Mouse (Mus musculus) midbrain, embryonic 14.5 days (tissue): ENCODE measurements around the gene Amz1. TPM values are rescaled to one million over a fixed set of nuclear protein-coding genes. Genes with fewer than 3 reads are reported as not detected.

Source experiments
- ATAC-seq: fragments of 200-750 bp; cut with Nextera tagmentation; 2 replicates; pipeline ENCODE4 v1.8.0; 2017; ENCODE audit warnings: moderate number of reproducible peaks, moderate library complexity; ENCODE audit not compliant: low FRiP score, low TSS enrichment
- DNase-seq: peaks from one replicate; pipeline ENCODE4 v3.0.0-alpha.2; 2015
- H3K27ac ChIP-seq: fragments of 300-500 bp; sonication (generic); replicated peaks from 2 replicates; pipeline ENCODE4 v1.5.1; 2014; ENCODE audit warnings: mild to moderate bottlenecking, low read depth, low read length, moderate library complexity
- H3K27me3 ChIP-seq: fragments of 300-500 bp; sonication (generic); 2 replicates; pipeline ENCODE4 v1.6.1; 2014; ENCODE audit warnings: low read length, control low read depth, mixed read lengths; ENCODE audit not compliant: control insufficient read depth, insufficient read depth
- H3K36me3 ChIP-seq: fragments of 300-500 bp; sonication (generic); 2 replicates; pipeline ENCODE4 v1.6.1; 2014; ENCODE audit warnings: low read length, control low read depth; ENCODE audit not compliant: control insufficient read depth, insufficient read depth
- H3K4me1 ChIP-seq: fragments of 300-500 bp; sonication (generic); 2 replicates; pipeline ENCODE4 v1.6.1; 2014; ENCODE audit warnings: mild to moderate bottlenecking, antibody characterized with exemption, low read length, control low read depth; ENCODE audit not compliant: control insufficient read depth, insufficient read depth
- H3K4me2 ChIP-seq: fragments of 300-500 bp; sonication (generic); 2 replicates; pipeline ENCODE4 v1.6.1; 2014; ENCODE audit warnings: mild to moderate bottlenecking, low read length, moderate library complexity
- H3K4me3 ChIP-seq: fragments of 300-500 bp; sonication (generic); replicated peaks from 2 replicates; pipeline ENCODE4 v1.5.1; 2014; ENCODE audit warnings: low read depth, low read length
- H3K9ac ChIP-seq: fragments of 300-500 bp; sonication (generic); replicated peaks from 2 replicates; pipeline ENCODE4 v1.6.1; 2014; ENCODE audit warnings: mild to moderate bottlenecking, low read length, moderate library complexity
- H3K9me3 ChIP-seq: fragments of 300-500 bp; sonication (generic); 2 replicates; pipeline ENCODE4 v1.6.1; 2016; ENCODE audit warnings: low read length, control low read depth, mixed read lengths; ENCODE audit not compliant: control insufficient read depth
- WGBS: fragments of 180-500 bp; shearing (Covaris S2); extraction: QIAGEN DNeasy Blood & Tissue Kit; methylation state at CpG from one replicate; pipeline ENCODE4 v1.1.7; 2014; 5-methylcytosine and 5-hydroxymethylcytosine counted together
- polyA plus RNA-seq: library from polyadenylated mRNA; unstranded; fragments of >200 nt; fragmentation: Nextera tagmentation; extraction: Ambion mirVana; gene quantifications from 2 replicates; pipeline ENCODE4 v1.2.1, GENCODE M21; 2014

Gene Amz1
- polyA plus RNA-seq, 1 experiment from 2014 or later, result 1.9 TPM

DNA sequence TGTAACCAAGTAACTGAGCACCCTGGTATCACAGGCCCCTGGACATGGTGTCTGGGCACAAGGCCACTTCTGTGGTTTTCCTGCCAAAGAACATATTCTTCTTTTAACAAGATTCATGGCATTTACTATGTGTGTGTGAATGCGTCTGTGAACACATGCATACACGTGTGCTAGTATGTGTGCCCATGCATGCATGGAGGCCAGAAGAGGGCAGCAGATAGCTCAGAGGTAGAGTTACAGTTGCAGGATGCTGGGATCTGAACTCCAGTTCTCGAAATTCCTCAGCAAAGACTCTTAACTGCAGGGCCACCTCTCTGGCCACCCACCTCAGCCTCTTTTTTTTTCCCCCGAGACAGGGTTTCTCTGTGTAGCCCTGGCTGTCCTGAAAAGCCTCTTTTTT lies 59.6 kb downstream of the Amz1 start:
- no peak overlapping the region for H3K4me3 ChIP-seq
- H3K4me1 ChIP-seq, result no peaks in the 10 kb centered on the region
- no peaks in the 10 kb centered on the region for H3K27me3 ChIP-seq
- peaks cover 51% of the 10 kb centered on the region for H3K36me3 ChIP-seq
- no peaks in the 10 kb centered on the region for H3K9me3 ChIP-seq
- no peak overlapping the region for H3K9ac ChIP-seq
- DNase-seq, result no peak
- no peak for ATAC-seq
- H3K4me2 ChIP-seq, result no peak overlapping the region
- 94% methylated on average over 4 of the region's 4 CpGs for WGBS
- H3K27ac ChIP-seq, result no peak overlapping the region

DNA sequence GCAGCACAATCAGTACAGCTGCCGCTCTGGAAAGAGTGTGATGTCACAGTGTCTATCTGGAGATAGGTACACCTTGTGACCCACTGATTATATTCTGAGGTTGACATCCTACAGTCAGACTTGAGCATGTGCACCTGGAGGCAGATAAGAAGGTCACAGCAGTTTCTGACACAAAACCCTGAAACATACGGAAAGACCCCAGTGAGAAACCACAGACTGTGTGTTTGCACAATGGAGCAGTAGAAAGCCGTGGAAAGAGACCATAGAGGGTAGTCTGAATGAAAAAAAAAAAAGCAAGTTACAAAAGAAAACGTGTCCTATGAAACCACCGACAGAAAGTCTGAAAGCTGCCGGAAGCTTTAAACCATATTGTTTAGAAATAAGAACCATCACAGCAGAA lies 60.4 kb downstream of the Amz1 start:
- Histone ChIP-seq H3K9me3 (no peaks in the 10 kb centered on the region), H3K9ac (no peak overlapping the region), H3K4me1 (no peaks in the 10 kb centered on the region), H3K4me3 (no peak overlapping the region), H3K27ac (no peak overlapping the region), H3K27me3 (no peaks in the 10 kb centered on the region), H3K4me2 (no peak overlapping the region), H3K36me3 (peaks cover 44% of the 10 kb centered on the region)
- DNase-seq (no peak), ATAC-seq (no peak)
- 87% methylated on average over 6 of the region's 6 CpGs for WGBS

DNA sequence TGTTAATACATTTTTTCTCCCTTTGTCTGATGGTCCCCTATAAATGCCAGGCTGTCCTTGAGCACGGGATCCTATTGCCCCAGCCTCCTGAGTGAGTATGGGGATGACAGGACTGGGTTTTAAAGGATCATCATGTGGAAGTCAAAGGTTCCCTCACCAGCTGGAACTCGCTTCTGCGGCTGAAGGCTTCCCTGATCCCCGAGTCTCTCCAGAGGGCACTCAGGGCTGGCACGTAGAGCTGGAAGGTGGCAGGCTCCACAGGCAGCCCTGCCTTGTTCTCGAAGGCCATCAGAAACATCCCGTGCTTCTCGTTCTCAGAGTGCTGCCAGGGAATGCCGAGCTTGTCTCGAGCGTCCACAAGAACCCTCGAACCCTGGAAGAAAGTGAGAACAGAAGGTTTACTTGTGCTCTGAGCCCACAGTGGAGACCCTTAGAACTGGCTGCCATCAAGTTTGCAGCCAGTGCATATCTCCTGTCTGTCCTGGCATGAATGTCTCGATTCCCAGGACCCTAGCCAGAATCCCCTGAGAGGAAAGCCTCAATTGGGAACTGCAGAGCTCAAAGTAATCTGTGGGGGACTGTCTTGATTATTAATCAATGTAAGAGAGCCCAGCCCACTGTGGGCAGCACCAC lies 61.4 kb downstream of the Amz1 start:
- no peak for DNase-seq
- peaks cover 38% of the 10 kb centered on the region for H3K36me3 ChIP-seq
- no peak overlapping the region for H3K9ac ChIP-seq
- ATAC-seq, result no peak
- WGBS, result 92% methylated on average over 13 of the region's 13 CpGs
- H3K27ac ChIP-seq, result no peak overlapping the region
- H3K4me3 ChIP-seq, result no peak overlapping the region
- H3K9me3 ChIP-seq, result no peaks in the 10 kb centered on the region
- peaks cover 9% of the 10 kb centered on the region; the same call in 1 of the 2 replicates for H3K4me1 ChIP-seq
- H3K4me2 ChIP-seq, result no peak overlapping the region
- H3K27me3 ChIP-seq, result no peaks in the 10 kb centered on the region

DNA sequence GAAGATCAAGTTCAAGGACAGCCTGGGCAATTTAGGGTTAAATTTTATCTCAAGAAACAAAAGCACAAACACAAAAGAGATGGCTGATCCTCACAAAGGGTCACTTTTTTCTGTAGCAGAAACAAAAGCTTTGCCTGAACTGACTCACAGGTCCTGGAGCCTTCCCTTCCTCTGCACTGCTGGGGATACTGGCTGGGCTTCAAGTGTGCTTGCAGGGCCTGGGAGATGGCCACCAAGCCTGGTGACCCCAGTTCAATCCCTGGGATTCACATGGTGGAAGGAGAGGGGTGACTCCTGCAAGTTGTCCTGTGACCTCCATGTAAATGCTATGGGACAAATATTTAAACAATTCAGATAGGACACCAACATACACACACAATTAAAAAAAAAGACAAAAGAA lies 65.6 kb downstream of the Amz1 start:
- peak overlapping the region; percentile 87; the same call in 1 of the 2 replicates for H3K27ac ChIP-seq

DNA sequence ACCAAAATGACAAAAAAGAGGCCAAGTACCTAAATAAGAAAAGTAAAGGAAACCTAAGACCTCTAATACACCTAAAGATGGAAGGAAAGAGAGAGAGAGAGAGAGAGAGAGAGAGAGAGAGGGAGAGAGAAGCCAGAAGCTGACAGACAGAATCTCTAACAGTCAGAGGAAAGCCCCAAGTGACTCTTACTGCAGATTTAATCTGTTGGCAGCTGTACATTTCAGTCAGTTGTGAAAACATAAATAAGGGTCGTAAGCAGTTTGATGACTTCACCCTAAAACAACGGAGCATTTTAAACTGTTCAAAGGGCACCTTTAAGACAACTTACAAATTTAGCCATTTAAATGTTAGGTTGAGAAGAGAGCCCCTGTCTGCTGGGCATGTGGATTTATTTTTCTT lies 66.5 kb downstream of the Amz1 start:
- DNase-seq (peak; percentile 42), ATAC-seq (no peak)
- H3K4me1 ChIP-seq, result peaks cover 33% of the 10 kb centered on the region
- H3K9me3 ChIP-seq, result no peaks in the 10 kb centered on the region
- H3K4me2 ChIP-seq, result no peak overlapping the region
- H3K27ac ChIP-seq, result peak overlapping the region; percentile 87
- WGBS, result 70% methylated on average over 2 of the region's 2 CpGs
- no peak overlapping the region for H3K4me3 ChIP-seq
- H3K9ac ChIP-seq, result no peak overlapping the region
- peaks cover 1% of the 10 kb centered on the region; the same call in 1 of the 2 replicates for H3K36me3 ChIP-seq
- H3K27me3 ChIP-seq, result no peaks in the 10 kb centered on the region

More for the DNA sequence above, 65.6 kb downstream of the Amz1 start:
- Histone ChIP-seq H3K36me3 (peaks cover 9% of the 10 kb centered on the region; the same call in 1 of the 2 replicates), H3K4me1 (peaks cover 33% of the 10 kb centered on the region), H3K27me3 (no peaks in the 10 kb centered on the region), H3K9ac (no peak overlapping the region), H3K4me3 (no peak overlapping the region), H3K9me3 (no peaks in the 10 kb centered on the region), H3K4me2 (no peak overlapping the region)
- ATAC-seq (no peak), DNase-seq (no peak)

DNA sequence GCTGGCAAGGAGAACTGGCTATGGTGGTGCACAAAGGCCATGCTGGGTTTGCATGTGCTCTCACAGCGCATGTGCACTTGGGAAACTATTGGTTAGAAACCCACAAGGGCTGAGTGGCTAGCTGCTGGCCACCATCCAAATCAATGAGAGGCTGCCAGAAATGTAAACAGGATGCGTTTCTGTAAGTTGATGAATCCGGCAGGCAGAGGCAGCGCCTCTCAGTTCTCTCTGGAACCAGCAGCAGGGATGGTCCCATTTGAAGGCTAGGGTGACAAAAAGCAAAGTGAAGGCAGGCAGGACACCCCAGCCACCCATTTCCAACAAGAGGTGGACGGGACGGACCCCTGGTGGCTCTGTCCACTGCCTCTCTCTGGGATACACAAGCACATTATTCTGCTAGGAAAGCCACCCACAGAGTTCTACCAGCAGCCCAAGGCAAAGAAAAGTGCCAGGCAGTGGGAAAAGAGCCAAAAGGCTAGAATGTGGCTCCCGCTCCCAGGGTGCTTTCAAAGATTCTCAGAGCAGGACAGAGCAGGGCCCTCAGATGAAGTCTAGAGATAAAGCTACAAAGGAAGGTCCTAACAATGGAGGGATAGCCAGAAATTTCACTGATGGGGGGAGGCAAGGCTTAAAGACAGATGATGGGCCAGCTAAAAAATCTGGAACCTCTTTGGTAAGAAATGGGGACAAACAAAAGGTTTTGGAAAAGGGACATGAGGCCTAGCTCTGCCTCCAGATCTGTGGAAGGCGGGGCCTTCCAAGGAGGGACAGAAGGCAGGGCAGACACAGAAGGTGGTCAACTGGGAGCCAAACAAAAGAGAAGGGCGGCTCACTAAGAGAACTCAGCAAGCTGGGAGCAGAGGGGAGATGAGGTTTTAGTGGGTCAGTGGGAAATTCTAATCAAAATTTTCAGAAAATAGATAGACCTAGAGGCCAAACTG lies 67.3 kb downstream of the Amz1 start:
- Histone ChIP-seq H3K9me3 (no peaks in the 10 kb centered on the region), H3K9ac (0 out of 2 replicates have a peak overlapping the region, but pooled peaks have one; percentile 16), H3K4me1 (peaks cover 33% of the 10 kb centered on the region), H3K27me3 (no peaks in the 10 kb centered on the region), H3K4me2 (no peak overlapping the region; the same call in 1 of the 2 replicates), H3K27ac (peak overlapping the region; percentile 87), H3K36me3 (no peaks in the 10 kb centered on the region), H3K4me3 (no peak overlapping the region)
- ATAC-seq (peak; percentile 78; the same call in 1 of the 2 replicates), DNase-seq (peak; percentile 85)
- 29% methylated on average over 9 of the region's 9 CpGs for WGBS

DNA sequence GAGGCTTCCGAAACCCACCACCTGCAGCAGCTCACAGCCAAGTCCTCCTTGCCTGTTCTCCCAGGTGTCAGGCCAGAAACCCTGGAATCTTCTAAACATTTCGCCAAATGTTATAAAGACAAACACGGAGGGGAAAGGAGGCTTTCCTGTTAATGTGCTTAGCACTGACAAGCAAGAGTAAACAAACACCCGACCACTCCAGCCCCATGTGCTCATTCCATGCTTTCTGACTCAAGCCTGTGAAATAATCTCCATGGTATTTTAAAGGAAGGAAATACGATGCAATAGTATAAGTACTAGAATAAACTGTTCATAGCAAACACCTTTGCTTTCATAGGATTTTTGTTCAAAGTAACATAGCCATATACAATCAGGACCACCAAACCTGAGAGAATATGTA lies 68.3 kb downstream of the Amz1 start:
- H3K9ac ChIP-seq, result no peak overlapping the region
- H3K27ac ChIP-seq, result peak overlapping the region; percentile 87
- ATAC-seq, result no peak
- H3K4me1 ChIP-seq, result peaks cover 33% of the 10 kb centered on the region
- no peak overlapping the region for H3K4me2 ChIP-seq
- WGBS, result 62% methylated on average over 5 of the region's 5 CpGs
- no peaks in the 10 kb centered on the region for H3K27me3 ChIP-seq
- no peak overlapping the region for H3K4me3 ChIP-seq
- H3K36me3 ChIP-seq, result no peaks in the 10 kb centered on the region
- no peaks in the 10 kb centered on the region for H3K9me3 ChIP-seq
- DNase-seq, result no peak

DNA sequence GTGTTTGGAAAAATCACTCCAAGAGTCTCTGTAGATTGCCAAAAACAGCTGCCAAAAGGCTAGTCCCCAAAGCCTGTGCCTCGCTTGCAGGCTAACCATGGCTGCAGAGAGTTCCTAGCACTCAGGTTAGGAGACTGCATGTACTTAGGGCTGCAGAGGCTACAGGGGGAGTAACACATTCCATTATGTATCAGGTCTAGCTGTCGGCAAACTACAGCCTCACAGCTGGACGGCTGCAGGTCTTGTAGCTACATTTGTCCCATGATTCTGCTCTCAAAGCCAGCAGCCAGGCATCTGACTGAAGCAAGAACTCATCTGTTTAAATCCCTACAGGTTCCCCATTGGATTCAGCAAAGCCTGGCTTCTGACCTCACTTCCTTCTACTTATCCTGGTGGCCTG lies 70.8 kb downstream of the Amz1 start:
- Histone ChIP-seq H3K4me2 (no peak overlapping the region), H3K9me3 (no peaks in the 10 kb centered on the region), H3K9ac (no peak overlapping the region), H3K27ac (no peak overlapping the region), H3K4me1 (peaks cover 30% of the 10 kb centered on the region), H3K27me3 (no peaks in the 10 kb centered on the region), H3K4me3 (no peak overlapping the region), H3K36me3 (no peaks in the 10 kb centered on the region)
- WGBS, result 58% methylated on average over 3 of the region's 3 CpGs
- ATAC-seq (no peak), DNase-seq (no peak)
